Mouse (Mus musculus): Measurements from ENCODE around the gene Dok4. TPM values are rescaled to one million over a fixed set of nuclear protein-coding genes. Genes with fewer than 3 reads are reported as not detected.
A peak's percentile ranks its signal among the peaks of the same experiment; 100 is the strongest.
"Not testable (repeated sequence)": the region's sequence is repeated elsewhere in the genome, so short reads cannot be mapped to it uniquely, and the experiment has no call there.

The Dok4 gene
- polyA plus RNA-seq, 2 experiments from 2014 or later: 0.17 to 0.36 TPM

DNA sequence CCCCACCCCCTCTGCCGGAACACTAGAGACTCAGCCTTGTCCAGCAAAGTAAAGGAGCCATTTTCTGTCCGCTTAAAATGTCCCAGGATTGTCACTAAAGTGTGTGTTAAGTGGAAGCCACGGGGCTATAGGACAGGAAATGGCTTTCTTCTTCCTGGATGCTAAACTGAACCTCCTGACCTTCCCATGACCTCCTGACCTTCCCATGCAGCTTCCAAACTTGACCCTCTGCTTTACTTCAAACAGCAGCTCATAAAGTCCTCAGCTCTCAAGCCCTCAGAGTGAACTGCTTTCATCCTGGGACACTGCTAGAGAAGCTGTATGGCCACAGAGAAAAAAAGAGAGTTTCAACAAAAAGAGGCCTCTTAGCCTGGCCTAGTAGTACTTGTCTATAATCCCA lies 690 bp upstream of the Dok4 start:
- ATAC-seq: no peak

DNA sequence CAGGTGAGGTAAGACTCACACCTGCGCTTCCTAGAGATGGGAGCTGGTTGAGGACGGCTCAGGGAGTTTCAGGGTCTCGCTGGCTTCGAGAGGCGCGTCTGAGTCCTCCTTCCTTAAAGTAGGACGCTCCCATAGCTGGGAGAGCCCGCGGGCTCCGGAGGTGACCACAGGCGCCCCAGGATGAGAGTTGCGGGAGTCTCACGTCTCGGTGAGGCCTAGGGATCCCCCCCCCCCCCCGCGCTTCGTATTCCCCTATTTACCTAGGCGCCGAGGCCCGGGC lies 319 bp downstream of the Dok4 start:
- no peak for ATAC-seq

- no peak for ATAC-seq
Measured at GRCm38 (mm10) chr8:94875096-94875870, 847 bp downstream of the Dok4 start.

DNA sequence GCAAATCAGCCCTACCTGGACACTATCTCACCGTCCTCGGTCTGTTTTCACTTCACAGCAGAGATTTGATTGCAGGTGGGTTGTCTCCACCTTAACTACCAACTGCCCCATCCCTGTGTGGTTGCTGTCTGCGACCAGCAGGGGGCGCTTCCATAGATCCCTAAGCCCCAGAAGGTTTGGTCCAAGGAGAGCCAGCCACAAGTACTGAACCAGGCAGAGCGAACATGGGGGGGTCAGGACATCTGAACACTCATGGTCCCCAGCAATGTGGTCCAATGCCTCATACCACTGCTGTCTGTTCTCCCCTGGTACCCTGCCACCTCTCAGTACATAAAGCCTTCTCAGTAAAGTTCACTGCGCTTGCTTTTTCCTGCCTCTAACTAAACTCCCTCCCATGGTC lies 1.8 kb downstream of the Dok4 start:
- peak; percentile 41 for ATAC-seq

DNA sequence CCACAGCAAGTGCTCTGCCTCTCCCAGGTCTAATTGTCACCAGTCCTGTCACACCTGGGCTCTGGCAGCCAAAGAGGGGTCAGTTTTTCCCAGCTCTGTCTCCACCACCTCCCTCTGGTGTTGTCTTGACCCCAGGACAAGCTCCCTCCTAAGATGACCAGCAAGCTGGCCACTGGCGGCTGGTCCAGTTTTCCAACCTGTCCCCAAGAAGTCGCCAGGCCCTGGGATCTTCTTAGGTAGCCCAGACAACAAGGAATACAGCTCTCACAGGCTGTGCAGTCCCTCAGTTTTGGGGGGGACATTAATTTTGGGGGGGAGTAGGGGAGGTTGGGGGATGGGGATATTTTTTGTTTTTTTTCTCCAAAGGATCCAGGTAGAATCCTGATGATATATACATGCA lies 3.6 kb downstream of the Dok4 start:
- no peak for ATAC-seq

- no peak for ATAC-seq
Measured at GRCm38 (mm10) chr8:94872156-94872555, 4.0 kb downstream of the Dok4 start.

GRCm38 (mm10) chr8:94871108-94871894 lies 4.8 kb downstream of the Dok4 start:
- ATAC-seq: peak; percentile 30

DNA sequence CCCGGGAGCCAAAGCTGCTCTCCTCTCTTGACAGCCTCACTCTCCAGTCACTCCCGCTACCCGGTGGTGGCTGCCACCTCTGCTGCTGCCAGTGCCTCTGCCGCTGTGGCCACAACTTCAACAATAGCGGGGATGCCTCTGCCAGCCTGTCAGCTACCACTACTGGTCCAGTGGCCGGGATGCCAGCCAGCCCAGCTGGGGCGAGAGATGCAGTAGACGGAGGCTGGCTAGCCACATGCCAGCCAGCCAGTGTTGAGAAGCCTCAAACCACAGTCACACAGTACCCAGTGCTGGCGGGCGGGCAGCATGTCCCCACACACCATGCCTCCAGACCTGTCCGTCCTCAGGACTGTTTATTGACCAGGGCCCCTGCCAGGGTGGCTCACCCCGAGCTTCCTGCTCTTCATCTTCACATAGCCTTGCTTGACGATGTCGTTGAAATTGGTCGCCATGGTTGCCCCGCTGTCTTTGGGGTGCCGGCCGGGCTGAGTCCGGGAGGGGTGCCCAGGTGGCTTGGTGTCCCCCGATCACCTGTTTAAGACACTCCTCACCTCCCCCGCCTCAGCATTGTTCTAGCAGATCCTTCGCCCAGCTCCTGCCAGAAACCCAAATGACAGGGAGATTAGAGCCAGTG lies 5.5 kb downstream of the Dok4 start:
- no peak for ATAC-seq

GRCm38 (mm10) chr8:94870003-94870402 lies 6.1 kb downstream of the Dok4 start:
- no peak for ATAC-seq

- no peak for ATAC-seq
Measured at GRCm38 (mm10) chr8:94869146-94869545, 7.0 kb downstream of the Dok4 start.

- ATAC-seq: no peak
Measured at GRCm38 (mm10) chr8:94866921-94867320, 9.2 kb downstream of the Dok4 start.

DNA sequence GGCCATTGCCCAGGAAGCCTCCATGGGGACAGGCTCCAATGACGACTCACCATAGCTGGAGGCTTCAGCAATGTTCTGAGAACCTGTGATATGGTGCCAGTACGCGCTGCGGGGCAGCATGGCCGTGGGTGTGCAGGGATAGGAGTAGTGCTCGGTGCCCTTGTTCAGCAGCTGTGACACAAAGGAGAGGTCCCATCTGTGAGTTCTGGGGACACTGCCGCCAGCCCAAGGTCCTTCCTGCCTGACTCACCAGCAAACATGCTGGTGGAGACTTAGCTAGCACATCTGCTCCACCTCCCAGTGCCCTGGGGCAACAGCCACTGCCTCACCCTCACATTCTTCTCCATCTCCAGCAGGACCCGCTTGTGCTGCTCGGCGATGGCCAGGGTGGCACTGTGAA lies 10.8 kb downstream of the Dok4 start:
- ATAC-seq: no peak

GRCm38 (mm10) chr8:94863897-94864673 lies 12.0 kb downstream of the Dok4 start:
- ATAC-seq: no peak

DNA sequence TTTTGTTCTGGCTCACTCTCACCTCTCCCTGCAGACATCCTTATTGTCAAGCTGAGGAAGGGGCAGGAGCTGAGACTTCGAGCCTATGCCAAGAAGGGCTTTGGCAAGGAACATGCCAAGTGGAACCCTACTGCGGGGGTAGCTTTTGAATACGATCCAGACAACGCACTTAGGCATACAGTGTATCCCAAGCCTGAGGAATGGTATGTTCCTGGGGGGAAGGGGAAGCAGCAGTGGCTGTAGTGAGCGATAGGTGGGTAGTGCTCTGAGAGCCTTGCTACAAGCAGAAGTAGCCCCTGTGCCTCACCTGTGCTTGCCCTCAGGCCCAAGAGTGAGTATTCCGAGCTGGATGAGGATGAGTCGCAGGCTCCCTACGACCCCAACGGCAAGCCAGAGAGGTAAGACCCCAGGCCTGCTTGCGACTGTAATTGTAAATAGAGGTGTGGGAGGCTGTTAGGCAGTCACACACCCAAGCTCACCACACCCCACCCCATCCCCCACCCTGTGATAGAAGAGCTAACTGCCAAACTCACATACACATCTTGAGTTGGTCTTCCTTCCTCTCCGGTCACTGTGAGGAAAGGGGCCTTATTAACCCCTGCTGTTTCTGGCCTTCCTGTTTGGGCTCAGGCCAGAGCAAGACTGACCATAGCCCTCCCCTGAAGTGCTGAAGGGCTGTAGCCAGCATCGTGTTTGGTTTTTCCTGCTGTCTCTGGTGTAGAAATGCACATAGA lies 13.5 kb downstream of the Dok4 start:
- no peak for ATAC-seq

DNA sequence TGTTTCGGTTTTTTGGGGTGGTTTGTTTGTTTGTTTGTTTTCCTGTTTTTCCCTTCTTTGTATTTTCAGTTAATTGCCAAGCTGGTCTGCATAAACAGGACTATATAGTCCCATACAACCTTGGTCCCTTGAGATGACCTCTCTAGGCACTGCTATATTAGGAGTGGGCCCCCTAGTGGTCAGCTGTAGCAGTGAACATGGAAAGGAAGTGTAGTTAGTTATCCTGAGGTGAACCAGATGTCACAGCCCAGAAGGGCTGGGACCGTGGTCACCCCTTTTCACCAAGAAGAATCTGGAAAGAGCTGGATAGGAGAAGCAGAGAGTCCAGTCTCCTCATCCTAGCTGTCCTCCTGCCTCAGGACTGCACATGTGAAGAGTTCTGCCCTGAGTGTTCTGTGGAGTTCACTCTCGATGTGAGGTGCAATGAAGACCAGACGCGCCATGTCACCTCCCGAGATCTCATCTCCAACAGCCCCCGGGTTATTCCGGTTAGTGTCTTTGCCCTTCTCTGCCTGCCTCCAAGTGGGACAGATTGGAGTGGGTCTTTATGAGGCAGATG lies 14.7 kb downstream of the Dok4 start:
- peak; percentile 50 for ATAC-seq

- ATAC-seq: peak; percentile 72
Measured at GRCm38 (mm10) chr8:94857346-94858173, 18.6 kb downstream of the Dok4 start, which contains the start of gene Polr2c. Polr2c (plus strand) TSS chr8:94857450.

DNA sequence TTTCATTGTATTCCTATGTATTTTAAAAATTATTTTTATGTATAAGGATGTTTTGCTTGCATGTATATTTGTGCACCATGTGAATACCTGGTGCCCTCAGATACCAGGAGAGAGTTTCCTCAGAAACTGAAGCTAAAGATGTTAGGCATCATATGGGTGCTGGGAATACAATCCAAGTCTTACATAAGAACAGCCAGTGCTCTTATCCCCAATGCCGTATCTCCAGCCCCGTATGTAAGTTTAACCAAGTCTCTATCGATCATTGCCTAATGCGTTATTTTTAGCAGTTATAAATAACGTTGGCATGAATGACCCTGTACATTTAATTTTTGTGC lies 19.2 kb downstream of the Dok4 start:
- ATAC-seq: peak; percentile 3

DNA sequence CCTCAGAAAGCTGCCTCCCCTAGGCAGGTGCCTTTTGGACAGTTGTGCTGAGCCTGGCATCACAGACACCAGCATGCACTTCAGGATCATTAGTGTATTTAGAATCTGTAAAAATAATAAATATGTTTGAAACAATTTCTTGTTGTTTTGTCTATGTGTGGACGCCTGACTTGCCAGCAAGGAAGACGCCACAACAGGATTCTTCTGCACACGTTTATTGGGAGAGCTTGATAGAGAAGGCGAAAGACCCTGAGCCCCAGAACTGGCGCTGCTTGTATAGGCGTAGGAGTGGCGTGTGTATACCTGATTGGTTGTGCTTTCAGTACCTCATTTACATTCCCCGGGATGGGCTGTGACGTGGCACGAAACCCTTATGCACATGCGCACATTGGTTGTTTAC lies 21.4 kb downstream of the Dok4 start:
- not testable (repeated sequence) for ATAC-seq

- no peak for ATAC-seq
Measured at GRCm38 (mm10) chr8:94850049-94850448, 26.1 kb downstream of the Dok4 start.

DNA sequence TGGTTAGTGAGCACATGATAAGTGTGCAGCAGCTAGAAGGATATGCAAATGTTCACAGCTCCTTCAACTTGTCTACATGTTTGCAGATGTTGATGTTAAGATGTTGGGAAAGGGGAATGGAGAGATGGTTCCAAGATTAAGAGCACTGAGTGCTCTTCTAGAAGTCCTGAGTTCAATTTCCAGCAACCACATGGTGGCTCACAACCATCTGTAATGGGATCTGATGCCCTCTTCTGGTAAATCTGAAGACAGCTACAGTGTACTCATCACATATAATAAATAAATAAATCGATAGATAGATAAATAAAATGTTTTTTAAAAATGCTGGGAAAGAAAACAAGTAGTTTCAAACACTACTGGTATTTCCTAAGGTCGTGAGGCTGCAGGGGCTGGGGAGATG lies 34.9 kb downstream of the Dok4 start:
- ATAC-seq: no peak

- ATAC-seq: peak; percentile 45
Measured at GRCm38 (mm10) chr8:94838600-94838999, 37.5 kb downstream of the Dok4 start.
